Mouse (Mus musculus): ENCODE measurements around the gene Lnx1.

Gene Lnx1

GRCm38 (mm10) chr5:74600010-74600409 lies 102.7 kb downstream of the Lnx1 start:
- no peak for DNase-seq

GRCm38 (mm10) chr5:74593147-74593546 lies 109.6 kb downstream of the Lnx1 start:
- DNase-seq: no peak

- DNase-seq: no peak
Observed at GRCm38 (mm10) chr5:74591413-74591812, 111.3 kb downstream of the Lnx1 start.

GRCm38 (mm10) chr5:74589133-74589532 lies 113.6 kb downstream of the Lnx1 start:
- DNase-seq: no peak

GRCm38 (mm10) chr5:74571767-74572166 lies 130.9 kb downstream of the Lnx1 start:
- DNase-seq: no peak

- no peak for DNase-seq
Observed at GRCm38 (mm10) chr5:74561151-74561550, 141.6 kb downstream of the Lnx1 start.

GRCm38 (mm10) chr5:74549566-74549965 lies 153.1 kb downstream of the Lnx1 start:
- no peak for DNase-seq

- no peak for DNase-seq
Observed at GRCm38 (mm10) chr5:74545606-74546005, 157.1 kb downstream of the Lnx1 start.

All from cerebellum, postnatal 14 days (tissue).